13 mouse cellular contexts compared by ENCODE assay signal in genomic region chr15:85993386-85993785, GRCm38 (mm10). TPM values are rescaled to one million over a fixed set of nuclear protein-coding genes. Genes with fewer than 3 reads are reported as not detected.
DNase-seq lines count a peak whose midpoint lies in the region; ATAC-seq and TF ChIP-seq lines count a peak whose summit lies in the region.
"Had no signal": no experiment of that assay in that cellular context is flagged by ENCODE, and none has a peak within 500 bp of the region (broad histone marks: within the 10 kb centered on the region; RNA-seq: fewer than 3 reads in every experiment).

No protein-coding gene starts in this region.

- TF ChIP-seq POLR2A in kidney, adult 2 months (IDR thresholded peaks at IDR 0.05; ENCODE audit: low read depth, low read length): no peak

- H3K9ac ChIP-seq in embryonic facial prominence, embryonic 12.5 days: no peak overlapping the region
- no peak overlapping the region for H3K9ac ChIP-seq in forebrain, embryonic 15.5 days (replicated peaks)
- no peak overlapping the region for H3K9ac ChIP-seq in limb, embryonic 15.5 days
- H3K9ac ChIP-seq: stomach, embryonic 15.5 days had no signal

- peak overlapping the region; percentile 66; the same call in 1 of the 2 replicates for H3K27ac ChIP-seq in kidney, adult 2 months (ENCODE audit: insufficient read depth, low read depth, low read length)
- 0 out of 2 replicates have a peak overlapping the region, but pooled peaks have one; percentile 17 for H3K27ac ChIP-seq in embryonic facial prominence, embryonic 12.5 days
- peak overlapping the region; percentile 95 for H3K27ac ChIP-seq in forebrain, embryonic 15.5 days (replicated peaks)
- H3K27ac ChIP-seq in limb, embryonic 15.5 days: peak overlapping the region; percentile 22; the same call in 1 of the 2 replicates

- H3K27me3 ChIP-seq in kidney, adult 2 months (replicated peaks; ENCODE audit: control insufficient read depth, insufficient read depth, low read length): no peaks in the 10 kb centered on the region
- H3K27me3 ChIP-seq in embryonic facial prominence, embryonic 12.5 days: peaks cover 4% of the 10 kb centered on the region
- no peaks in the 10 kb centered on the region for H3K27me3 ChIP-seq in forebrain, embryonic 15.5 days
- H3K27me3 ChIP-seq in limb, embryonic 15.5 days: no peaks in the 10 kb centered on the region
- H3K27me3 ChIP-seq: stomach, embryonic 15.5 days had no signal

- no peaks in the 10 kb centered on the region for H3K9me3 ChIP-seq in embryonic facial prominence, embryonic 12.5 days
- H3K9me3 ChIP-seq in forebrain, embryonic 15.5 days: no peaks in the 10 kb centered on the region
- no peaks in the 10 kb centered on the region for H3K9me3 ChIP-seq in limb, embryonic 15.5 days
- H3K9me3 ChIP-seq: stomach, embryonic 15.5 days had no signal

- H3K4me3 ChIP-seq in kidney, adult 2 months (ENCODE audit: insufficient read depth, low read depth, low read length): no peak overlapping the region
- no peak overlapping the region for H3K4me3 ChIP-seq in embryonic facial prominence, embryonic 12.5 days
- no peak overlapping the region for H3K4me3 ChIP-seq in forebrain, embryonic 15.5 days
- no peak overlapping the region for H3K4me3 ChIP-seq in limb, embryonic 15.5 days
- H3K4me3 ChIP-seq: stomach, embryonic 15.5 days had no signal

- ATAC-seq in embryonic facial prominence, embryonic 12.5 days (ENCODE audit: insufficient number of reproducible peaks, insufficient read depth, low FRiP score, low TSS enrichment): no peak
- ATAC-seq in forebrain, embryonic 15.5 days (replicated peaks): no peak
- ATAC-seq in limb, embryonic 15.5 days (ENCODE audit: insufficient number of reproducible peaks, low FRiP score, low TSS enrichment, low read depth): no peak
- ATAC-seq: activated CD4-positive, CD25-positive, alpha-beta regulatory T cell, adult 4 months had no signal

- DNase-seq in kidney, adult 2 months: peak; percentile 42
- no peak for DNase-seq in kidney, adult 8-10 months
- DNase-seq in adipocyte (ENCODE audit: low spot score): no peak
- DNase-seq in ovary, postnatal 10 days (ENCODE audit: low spot score): no peak
- no peak for DNase-seq in retina, embryonic 14.5 days (ENCODE audit: low spot score)
- DNase-seq: cerebellum, adult 8-10 months; heart, adult 11 months; thymus, postnatal 36 days had no signal

- H3K4me1 ChIP-seq in kidney, adult 2 months (ENCODE audit: control insufficient read depth, insufficient read depth, low read length): peaks cover 44% of the 10 kb centered on the region
- H3K4me1 ChIP-seq in embryonic facial prominence, embryonic 12.5 days: peaks cover 21% of the 10 kb centered on the region
- H3K4me1 ChIP-seq in forebrain, embryonic 15.5 days: peaks cover 73% of the 10 kb centered on the region
- H3K4me1 ChIP-seq in limb, embryonic 15.5 days: peaks cover 49% of the 10 kb centered on the region

- H3K4me2 ChIP-seq in embryonic facial prominence, embryonic 12.5 days (replicated peaks): no peak overlapping the region
- H3K4me2 ChIP-seq in forebrain, embryonic 15.5 days (replicated peaks): no peak overlapping the region
- no peak overlapping the region for H3K4me2 ChIP-seq in limb, embryonic 15.5 days
- H3K4me2 ChIP-seq: stomach, embryonic 15.5 days had no signal

- TF ChIP-seq CTCF in kidney, adult 2 months (conservative IDR thresholded peaks at IDR 0.05; ENCODE audit: insufficient read depth, insufficient read length, low read depth, low read length): no peak

- no peaks in the 10 kb centered on the region for H3K36me3 ChIP-seq in kidney, adult 2 months (ENCODE audit: control insufficient read depth, insufficient read depth, low read length)
- no peaks in the 10 kb centered on the region for H3K36me3 ChIP-seq in embryonic facial prominence, embryonic 12.5 days
- no peaks in the 10 kb centered on the region for H3K36me3 ChIP-seq in forebrain, embryonic 15.5 days
- H3K36me3 ChIP-seq in limb, embryonic 15.5 days: no peaks in the 10 kb centered on the region
- H3K36me3 ChIP-seq: stomach, embryonic 15.5 days had no signal

RNA-seq across cellular contexts. Expression of gene Celsr1, which starts 40.2 kb away (rescaled TPM):
- 12.4 and 16.8 TPM in 2 replicates for polyA plus RNA-seq in kidney, adult 2 months (2012; rRNA removed)
- 2.4 and 2.5 TPM in 2 replicates for polyA plus RNA-seq in embryonic facial prominence, embryonic 12.5 days (2016; fragmentation: Nextera tagmentation; extraction: Ambion mirVana)
- 5.8 and 7.2 TPM in 2 replicates for polyA plus RNA-seq in forebrain, embryonic 15.5 days (2015; fragmentation: Nextera tagmentation; extraction: Ambion mirVana)
- polyA plus RNA-seq in limb, embryonic 15.5 days (2015; fragmentation: Nextera tagmentation; extraction: Ambion mirVana): 2.7 and 3.6 TPM in 2 replicates

Comparison
In these comparisons a context has a peak if more than half of its experiments do, and no peak if none do; other contexts are left out.
1. H3K27ac ChIP-seq: peak in every context shown above with its lines; median percentile 95 in forebrain, embryonic 15.5 days; 66 in kidney, adult 2 months; 22 in limb, embryonic 15.5 days; 17 in embryonic facial prominence, embryonic 12.5 days.